ENCODE assay signal across 7 mouse cellular contexts in the genomic region with DNA sequence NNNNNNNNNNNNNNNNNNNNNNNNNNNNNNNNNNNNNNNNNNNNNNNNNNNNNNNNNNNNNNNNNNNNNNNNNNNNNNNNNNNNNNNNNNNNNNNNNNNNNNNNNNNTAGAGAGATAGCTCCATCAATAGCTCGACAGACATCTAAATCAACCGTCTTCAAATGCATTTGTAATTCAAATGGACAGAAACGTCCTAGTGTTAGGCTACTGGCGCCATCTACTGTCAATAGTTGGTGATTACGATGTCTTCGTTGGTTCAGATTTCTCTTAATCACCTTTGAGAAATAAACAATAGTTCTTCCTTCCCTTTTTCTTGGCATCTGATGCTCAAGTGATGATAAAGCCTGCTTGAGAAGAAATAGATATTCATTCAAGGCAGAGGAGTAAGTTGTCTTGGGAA. TPM values are rescaled to one million over a fixed set of nuclear protein-coding genes. Genes with fewer than 3 reads are reported as not detected.
DNase-seq lines count a peak whose midpoint lies in the region; ATAC-seq lines count a peak whose summit lies in the region.

No protein-coding gene starts in this region.

- peak; percentile 86 for DNase-seq in 3T3-L1 (ENCODE audit: low read depth, low spot score)
- peak; percentile 81 for DNase-seq in CD4-positive helper T cell, adult 2 months (ENCODE audit: low read depth, low spot score)
- peak; percentile 76 to 79 for DNase-seq in cerebellum, postnatal 14 days
- DNase-seq in kidney, postnatal 10 days, result peak; percentile 75
- peak; percentile 79 for DNase-seq in lung, postnatal 14 days
- peak; percentile 43 for DNase-seq in right cerebral cortex, postnatal 4 days

- peak overlapping the region; percentile 63; the same call in 1 of the 2 replicates for H3K4me3 ChIP-seq in heart, embryonic 12.5 days

- no peak overlapping the region; the same call in 1 of the 2 replicates for H3K9ac ChIP-seq in heart, embryonic 12.5 days

- H3K36me3 ChIP-seq in heart, embryonic 12.5 days, result no peaks in the 10 kb centered on the region

- under 1% methylated on average over 6 of the region's 6 CpGs for WGBS in heart, embryonic 12.5 days

- no peak overlapping the region for H3K27ac ChIP-seq in heart, embryonic 12.5 days (ENCODE audit: poor library complexity, severe bottlenecking)

- peaks cover 18% of the 10 kb centered on the region for H3K4me1 ChIP-seq in heart, embryonic 12.5 days (replicated peaks)

- H3K9me3 ChIP-seq in heart, embryonic 12.5 days (replicated peaks), result no peaks in the 10 kb centered on the region

- ATAC-seq in heart, embryonic 12.5 days (ENCODE audit: insufficient number of reproducible peaks, low FRiP score), result no peak

- H3K4me2 ChIP-seq in heart, embryonic 12.5 days, result peak overlapping the region; percentile 89

- 0 out of 2 replicates have a peak, but pooled peaks cover 8% of the 10 kb centered on the region for H3K27me3 ChIP-seq in heart, embryonic 12.5 days (replicated peaks)

RNA-seq across cellular contexts. Expression of gene Irgm1, which starts 12.5 kb away (rescaled TPM):
- 7.6 and 7.7 TPM in 2 replicates for polyA plus RNA-seq in heart, embryonic 12.5 days (2016; fragmentation: Nextera tagmentation; extraction: Ambion mirVana)

RNA-seq across cellular contexts. Expression of gene Gm12184, which starts 32.6 kb away (rescaled TPM):
- polyA plus RNA-seq in heart, embryonic 12.5 days (2016; fragmentation: Nextera tagmentation; extraction: Ambion mirVana), result 3.3 and 5.3 TPM in 2 replicates

RNA-seq across cellular contexts. Expression of gene Trim7, which starts 33.1 kb away (rescaled TPM):
- 0.39 and 0.52 TPM in 2 replicates for polyA plus RNA-seq in heart, embryonic 12.5 days (2016; fragmentation: Nextera tagmentation; extraction: Ambion mirVana)

RNA-seq across cellular contexts. Expression of gene Trim41, which starts 41.9 kb away (rescaled TPM):
- polyA plus RNA-seq in heart, embryonic 12.5 days (2016; fragmentation: Nextera tagmentation; extraction: Ambion mirVana), result 4.3 and 4.4 TPM in 2 replicates

RNA-seq across cellular contexts. Expression of gene Gm5431, which starts 43.0 kb away (rescaled TPM):
- polyA plus RNA-seq in heart, embryonic 12.5 days (2016; fragmentation: Nextera tagmentation; extraction: Ambion mirVana), result 0.09 and 0.22 TPM in 2 replicates
